Mouse (Mus musculus) megakaryocyte-erythroid progenitor cell, adult 5-6 weeks (primary cell): ENCODE data around the gene Calml3. TPM values are rescaled to one million over a fixed set of nuclear protein-coding genes. Genes with fewer than 3 reads are reported as not detected.

Experiments used
- ATAC-seq: replicated peaks from 2 replicates; pipeline ENCODE4 v1.8.0; 2016; ENCODE audit warnings: mild to moderate bottlenecking, inconsistent platforms; ENCODE audit not compliant: severe bottlenecking, poor library complexity, low FRiP score, low TSS enrichment
- total RNA-seq, 2 experiments: library from RNA; stranded (forward) in 1 of 2; stranded (reverse) in 1 of 2; fragments of 200-1000, 215-1000 nt in 1 of 2; fragments of >200 nt in 1 of 2; fragmentation: Nextera tagmentation in 1 of 2; gene quantifications; 2 replicates each; pipeline ENCODE4 v1.2.3; 2014 to 2017

Calml3 gene
- total RNA-seq, 2 experiments from 2014 or later, result not detected

DNA sequence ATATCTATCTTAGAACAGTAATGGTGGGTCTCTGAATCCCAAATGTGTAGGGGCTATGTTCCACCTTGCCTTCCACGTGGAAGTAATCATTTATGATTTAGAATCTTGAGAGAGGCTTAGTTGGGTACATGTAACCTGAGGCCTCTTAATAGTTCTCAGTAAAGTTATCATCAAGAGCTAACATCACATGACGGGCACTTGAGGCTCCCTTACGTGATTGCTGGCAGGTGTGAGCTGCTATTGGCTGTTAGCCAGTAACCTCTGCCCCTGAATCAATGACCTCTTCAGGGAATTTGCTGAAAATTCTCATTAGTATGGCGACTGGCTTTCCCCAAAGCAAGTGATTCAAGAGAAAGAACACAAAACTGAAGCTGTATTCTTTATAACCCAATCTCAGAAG is 17.0 kb downstream of the Calml3 start:
- ATAC-seq, result no peak

DNA sequence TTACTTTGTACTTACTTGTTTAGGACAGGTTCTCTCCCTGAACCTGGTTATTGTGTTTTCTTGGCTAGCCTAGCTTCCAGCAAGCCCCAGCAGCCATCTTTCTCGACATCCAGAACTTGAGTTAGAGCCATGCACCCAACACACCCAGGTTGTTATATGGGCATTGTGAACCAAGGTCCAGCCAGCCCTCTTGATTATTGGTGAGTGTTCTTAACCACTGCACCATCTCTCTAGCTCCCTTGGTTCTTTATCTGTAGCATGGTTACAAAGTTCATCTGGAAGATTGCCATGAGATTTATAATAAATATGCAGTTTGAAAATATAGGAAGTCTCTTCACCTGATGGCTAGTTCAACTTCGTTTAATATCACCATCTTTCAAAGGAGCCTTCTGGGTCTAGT is 20.5 kb downstream of the Calml3 start:
- ATAC-seq, result no peak

DNA sequence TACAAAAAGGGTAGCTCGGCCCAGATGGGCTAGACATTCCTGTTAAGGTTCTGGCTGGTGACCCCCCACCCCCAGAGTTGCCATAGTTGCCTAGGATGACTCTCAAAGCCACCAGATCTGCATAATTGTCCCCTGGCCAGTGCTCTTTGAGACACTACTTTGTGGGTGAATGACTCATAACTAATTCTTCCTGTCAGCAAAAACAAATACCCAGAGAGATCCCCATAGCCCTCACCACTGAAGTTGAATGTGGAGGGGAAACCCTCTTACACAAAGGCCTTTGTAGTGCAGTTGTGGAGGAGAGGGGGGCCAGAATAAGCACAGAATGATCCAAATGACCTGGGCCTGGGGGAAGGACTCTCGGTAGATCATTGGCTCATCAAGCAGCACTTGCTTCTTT is 21.6 kb downstream of the Calml3 start:
- no peak for ATAC-seq

DNA sequence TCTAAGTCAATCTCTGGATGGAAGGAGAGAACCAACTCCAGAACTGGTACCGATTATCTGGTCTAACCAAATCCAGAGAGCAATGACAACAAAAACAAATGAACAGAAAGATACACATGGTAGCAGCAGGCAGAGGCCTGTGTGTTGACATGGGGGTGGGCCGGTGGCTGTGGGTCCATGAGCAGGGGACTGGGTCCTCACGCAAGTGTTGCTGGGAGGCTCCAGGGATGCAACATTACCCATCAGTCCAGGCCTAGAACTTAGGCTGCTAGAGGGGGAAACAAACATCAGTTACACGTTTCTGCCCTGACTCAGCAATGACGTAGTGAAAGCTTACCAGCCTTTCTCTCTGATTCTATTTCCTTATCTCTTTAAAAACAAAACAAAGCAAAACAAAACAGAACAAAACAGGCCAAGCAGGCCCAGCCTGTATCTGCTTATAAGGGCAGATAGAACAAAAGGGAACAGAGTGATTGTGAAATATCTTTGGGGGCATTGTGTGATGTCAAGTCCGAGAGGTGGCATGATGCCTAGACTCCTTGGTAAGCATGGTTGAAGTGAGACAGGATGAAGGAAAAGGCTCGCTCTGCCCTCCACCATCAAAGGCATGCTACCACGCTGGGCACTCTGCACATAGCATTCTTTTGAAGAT is 24.4 kb downstream of the Calml3 start:
- peak; percentile 38; the same call in 1 of the 2 replicates for ATAC-seq

DNA sequence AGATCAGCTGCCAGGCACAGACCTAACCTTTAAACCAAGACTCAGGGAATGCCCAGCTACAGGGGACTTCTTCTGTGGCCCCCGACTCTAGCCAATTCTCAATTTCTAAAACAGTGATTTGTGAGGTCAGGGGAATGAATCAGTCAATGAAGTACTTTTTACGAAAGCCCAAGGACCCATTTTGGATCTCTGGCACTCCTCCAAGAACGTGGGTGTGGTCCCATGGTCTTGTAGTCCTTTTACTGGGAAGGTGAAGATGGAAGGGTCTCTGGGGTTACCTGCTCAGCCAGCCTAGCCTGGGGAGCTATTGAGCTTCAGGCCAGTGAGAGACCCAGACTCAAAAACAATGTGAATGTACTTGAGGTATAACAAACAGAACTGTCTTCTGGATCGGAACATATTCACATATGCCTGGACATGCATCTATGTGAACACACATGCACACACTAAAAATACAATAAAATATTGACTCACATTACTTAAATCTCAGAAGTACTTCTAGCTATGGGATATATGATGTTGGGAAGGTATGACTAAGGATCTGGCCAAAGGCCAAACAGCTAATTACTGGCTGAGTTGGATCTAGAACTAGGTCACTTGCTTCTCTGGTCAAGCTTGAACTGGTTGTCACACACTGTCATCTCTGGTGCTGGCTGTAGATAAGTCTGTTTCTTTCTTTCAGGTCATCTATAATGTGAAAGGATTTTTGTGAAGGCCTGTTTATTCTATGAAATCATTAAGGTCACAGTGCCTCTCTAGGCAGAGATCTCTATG is 25.3 kb downstream of the Calml3 start:
- no peak for ATAC-seq

DNA sequence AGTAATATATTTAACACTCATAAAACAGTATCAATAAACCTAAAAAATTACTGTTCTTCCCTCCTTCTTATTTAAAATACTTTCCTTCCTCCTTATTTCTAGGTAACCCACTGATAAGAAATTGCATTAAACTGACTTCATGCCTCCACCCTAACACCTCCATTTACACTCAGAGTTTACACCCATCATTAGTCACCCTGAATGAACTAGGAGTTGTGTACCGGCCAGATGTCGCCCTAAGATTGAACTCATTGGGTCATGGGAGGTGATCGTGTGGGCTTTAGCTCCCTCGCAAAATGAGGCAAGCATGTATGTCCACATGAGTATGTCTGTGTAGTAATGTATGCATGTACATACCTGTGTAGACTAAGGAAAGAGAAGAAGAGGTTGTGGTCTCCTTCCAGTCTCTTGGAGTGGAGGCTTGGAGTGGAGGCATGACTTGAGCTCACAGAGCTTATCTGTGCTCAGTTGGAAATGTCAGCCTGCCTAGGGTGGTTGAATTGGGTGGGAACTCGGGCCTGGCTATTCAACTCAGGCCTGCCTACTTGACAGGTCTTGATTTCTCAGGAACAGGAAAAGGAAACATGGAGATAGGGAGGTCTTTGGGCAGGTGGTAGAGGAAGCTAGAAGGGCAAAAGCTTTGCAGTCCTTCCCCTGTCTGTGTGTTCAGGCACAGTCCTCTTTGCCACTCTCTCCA is 26.8 kb downstream of the Calml3 start:
- no peak for ATAC-seq

DNA sequence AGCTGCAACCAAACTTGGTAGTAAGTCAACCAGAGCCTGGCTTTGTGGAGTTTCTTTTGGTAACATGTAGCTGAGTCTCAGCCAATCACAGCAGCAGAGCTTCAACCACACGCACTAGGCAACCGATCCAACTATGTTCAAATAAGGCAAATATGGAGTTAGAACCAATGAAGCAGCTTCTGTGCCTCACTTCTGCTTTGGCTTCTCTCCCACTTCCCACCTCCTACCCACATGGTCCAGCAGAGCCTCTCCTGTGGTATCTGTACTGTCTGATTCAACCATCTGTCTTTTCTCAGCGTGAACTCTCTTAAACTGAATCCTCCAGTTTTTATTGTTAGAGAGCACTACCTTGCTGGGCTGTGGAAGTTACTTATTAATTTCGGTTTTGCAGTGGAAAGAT is 27.7 kb downstream of the Calml3 start:
- 0 out of 2 replicates have a peak, but pooled peaks have one; percentile 18 for ATAC-seq

DNA sequence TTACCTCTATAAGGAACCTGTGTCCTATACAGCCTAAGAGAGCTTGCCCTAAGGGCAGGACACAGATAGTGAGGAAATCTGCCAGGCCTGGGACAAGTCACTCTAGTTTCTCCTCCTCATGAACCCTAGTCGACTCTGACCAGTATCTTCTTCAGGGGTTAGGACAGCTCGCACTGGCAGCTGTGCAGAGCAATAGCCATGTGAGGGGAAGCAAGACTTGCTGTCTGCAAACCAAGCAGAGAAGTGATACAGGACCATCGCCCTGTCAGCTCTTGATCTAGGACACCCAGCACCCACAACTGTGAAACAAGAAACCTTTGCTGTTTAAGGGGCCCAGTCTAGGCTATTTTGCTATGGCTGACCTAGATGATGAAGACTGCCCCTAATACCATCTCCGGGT is 29.1 kb downstream of the Calml3 start:
- ATAC-seq, result no peak

DNA sequence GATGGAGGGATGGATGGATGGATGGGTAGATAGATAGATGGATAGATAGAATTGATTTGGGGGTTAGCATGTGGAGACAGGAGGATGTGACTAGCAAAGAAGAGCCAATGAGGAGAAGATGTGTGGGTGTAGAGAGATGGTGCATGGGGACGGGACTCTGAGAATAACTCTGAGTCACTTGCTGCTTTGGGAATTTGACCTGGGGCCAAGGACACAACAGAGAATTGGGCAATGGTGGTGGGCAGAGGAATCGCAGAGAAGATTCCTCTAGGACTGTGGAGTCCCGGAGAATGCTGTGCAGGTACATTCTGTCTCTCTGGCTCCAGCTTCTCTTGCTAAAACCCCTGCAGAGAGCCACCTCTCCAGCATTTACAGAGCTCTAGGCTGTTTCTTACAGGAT is 29.8 kb downstream of the Calml3 start:
- no peak for ATAC-seq

DNA sequence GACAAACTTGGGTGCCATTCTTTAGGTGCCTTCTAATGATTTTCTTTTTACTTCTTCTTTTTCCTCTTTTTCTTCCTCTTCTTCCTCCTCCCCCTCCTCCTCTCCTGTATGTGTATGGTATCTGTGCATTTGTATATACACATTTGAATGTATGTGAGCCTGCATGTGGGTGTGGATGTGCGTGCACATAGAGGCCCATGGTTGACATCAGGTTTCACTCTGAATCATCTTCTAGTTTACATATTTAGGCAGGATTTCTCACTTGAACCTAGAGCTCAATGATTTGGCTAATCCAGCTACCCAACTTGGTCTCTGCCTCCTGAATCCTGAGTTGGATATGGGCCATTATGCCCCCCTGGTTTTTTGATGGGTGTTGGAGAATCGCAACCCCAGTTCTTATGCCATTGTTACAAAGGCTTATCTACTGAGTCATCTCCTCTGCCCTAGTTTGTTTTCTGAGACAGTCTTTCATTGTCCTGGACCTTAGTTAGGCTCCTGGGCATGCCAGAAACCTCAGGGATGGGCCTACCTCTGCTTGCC is 30.9 kb downstream of the Calml3 start:
- no peak for ATAC-seq

DNA sequence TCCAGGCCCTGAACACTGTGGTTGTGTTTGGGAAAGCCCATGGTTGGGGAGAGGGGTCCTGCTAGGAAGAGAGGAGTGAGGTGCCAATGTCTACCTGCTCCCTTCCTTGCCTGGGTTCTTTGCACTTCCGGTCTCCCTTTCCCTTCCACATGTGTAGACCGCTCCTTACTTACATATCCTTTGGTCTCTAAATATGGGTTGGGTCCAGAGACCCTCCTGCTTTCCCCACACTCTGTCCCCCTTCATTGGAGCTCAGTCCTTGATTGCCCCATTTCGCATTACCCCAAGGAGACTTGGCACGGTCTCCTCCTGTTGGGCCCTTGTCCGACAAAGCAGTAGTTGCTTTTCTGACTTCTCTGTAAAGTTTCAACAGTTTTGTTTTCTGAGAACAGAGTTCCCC is 32.9 kb downstream of the Calml3 start:
- ATAC-seq, result no peak

DNA sequence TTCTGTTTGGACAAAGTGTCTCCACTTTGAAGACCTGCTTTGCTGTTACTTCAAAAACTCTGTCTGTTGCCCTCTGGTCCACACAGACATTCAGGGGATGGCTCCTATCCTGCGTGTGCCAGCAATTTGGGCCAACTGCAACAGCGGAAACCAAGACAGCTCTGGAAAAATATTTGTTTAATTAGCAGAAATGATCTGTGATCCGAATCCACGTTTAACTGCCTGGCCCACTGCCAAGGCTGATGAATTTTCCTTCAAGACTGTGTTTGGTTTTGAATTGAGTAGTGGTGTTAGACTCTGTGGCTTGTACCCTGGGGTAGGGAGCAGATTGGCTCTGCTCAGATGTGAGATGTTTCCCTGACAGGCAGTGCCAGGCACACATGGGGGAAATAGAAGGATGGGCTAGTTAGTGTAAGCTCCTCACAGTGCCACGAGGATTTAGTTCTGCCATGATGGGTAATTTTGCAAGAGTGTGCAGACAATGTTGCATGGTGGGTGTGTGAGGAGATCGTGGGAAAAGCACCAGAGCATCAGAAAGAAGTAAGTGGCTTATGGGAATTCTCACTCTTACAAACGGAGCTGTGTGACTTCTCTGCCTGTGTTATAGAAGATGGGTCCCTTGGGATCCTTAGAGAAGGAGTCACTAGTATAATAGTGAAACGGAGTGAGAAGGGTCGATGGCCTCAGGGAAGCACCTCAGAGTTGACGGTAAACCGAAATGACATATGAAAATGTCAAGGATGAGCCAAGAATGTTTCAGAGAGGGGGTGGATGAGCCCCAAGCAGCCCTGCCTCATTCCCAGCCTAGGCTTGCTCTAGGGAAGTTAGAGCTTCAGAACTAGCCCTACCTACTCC is 33.7 kb downstream of the Calml3 start:
- no peak for ATAC-seq

DNA sequence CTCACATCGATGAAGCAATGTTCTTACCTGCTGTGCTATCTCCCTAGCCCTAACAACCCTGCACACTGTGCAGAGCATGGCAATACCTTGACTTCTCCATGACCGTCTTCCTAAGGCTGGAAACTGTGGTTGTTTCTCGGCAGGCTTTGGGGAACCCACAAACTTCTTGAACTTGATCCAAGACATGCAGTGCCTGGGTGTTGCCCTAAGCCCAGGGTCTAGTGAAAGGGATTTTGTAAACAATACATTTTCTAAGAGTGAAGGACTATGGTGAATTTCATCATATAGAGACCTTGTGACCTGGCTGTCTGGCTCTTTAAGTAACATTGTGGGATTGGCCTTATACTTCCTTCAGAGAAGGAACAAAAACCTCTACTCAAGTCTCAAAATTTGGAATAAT is 34.6 kb downstream of the Calml3 start:
- ATAC-seq, result peak; percentile 47; the same call in 1 of the 2 replicates

DNA sequence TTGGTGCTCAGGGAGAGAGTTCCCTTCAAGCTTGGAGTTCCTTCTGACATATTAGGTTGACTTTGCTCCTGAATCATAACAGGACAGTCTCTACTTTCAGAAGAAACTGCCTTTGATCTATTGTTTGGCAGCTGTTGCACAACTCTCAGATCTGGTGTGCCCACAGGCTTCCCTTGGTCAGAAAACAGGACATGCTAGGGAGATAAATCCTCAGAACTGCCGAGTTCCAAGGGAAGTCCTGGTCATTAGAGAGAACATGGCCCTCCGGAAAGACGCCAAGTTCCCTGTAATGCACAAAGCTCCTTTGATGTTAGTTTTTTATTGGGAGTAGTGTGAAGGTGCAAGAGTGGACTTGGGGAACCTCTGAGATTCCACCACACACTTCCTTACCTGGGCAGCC is 35.5 kb downstream of the Calml3 start:
- ATAC-seq, result no peak

DNA sequence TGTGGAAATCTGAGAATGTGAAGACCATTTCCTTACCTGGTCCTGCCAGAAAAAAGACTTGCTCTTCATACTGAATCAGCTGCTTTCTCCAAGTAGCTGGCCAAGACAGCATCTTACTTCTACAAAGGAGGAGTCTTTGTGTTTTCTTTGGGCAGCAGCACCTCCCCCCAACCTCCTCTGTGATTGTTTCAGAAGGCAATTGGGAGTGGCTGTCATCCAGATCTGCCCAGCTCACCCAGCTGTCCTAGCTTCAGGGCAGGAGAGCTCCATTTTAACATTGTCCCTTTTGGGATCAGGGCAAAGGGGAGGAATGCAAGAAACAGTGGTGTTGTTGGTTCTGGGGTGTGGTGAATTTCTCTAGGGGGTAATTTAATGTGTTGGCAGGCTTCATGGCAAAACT is 37.0 kb downstream of the Calml3 start:
- no peak for ATAC-seq

DNA sequence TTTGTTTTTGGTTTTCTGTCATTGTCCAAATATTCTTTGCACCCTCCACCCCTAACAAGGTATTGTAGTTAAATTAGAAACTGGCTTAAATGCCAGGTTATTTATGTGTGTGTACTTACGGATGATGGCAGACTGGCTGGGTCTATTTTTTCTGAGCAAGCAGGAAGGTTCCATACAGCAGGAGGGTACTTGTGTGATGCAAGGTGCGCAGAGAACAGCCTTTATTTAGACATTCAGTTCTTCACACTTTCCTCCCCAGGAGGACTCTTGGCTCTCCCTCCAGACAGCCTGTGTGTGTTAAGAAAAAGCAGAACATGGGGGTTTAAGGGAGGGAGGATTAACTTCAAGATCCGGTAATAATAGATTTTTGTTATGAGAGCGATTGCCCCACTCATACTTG is 38.3 kb downstream of the Calml3 start:
- ATAC-seq, result no peak

DNA sequence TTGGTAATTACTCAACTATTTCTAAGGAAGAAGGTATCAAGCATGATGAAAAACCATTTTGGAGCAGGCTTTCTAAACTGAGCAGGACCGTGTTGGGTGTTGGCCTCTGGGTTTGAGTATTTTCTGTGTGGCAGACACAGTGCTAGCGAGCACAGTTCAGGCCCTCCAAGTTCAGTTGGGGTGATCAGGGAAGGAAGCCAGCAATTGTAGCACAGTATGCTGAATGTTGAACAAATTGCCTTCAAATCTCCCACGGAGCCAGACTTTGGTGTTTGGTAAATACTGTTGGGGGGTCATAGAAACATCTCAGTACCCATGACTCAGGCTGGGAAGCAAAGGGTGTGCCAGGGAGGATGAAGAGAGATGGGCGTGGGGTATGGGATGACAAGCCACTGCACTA is 43.0 kb downstream of the Calml3 start:
- no peak for ATAC-seq

DNA sequence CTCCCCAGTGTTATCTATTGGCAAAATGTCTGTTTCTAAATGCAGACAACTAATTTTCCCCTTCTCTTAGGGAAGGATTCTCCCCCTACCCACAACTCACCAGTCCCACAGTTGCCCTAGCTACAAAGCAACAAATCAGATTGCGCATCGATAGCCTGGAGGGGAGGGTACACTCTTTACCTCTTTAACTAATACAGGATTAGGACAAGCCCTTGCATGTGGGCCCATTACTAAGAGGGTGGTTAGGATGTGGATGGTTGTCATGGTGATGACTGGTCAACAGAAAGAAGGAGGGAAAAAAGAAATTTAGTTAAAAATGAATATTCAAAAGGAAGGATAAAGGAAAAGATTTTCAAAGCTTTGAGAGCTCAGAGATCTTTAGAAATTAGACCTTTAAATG is 45.8 kb downstream of the Calml3 start:
- no peak for ATAC-seq

DNA sequence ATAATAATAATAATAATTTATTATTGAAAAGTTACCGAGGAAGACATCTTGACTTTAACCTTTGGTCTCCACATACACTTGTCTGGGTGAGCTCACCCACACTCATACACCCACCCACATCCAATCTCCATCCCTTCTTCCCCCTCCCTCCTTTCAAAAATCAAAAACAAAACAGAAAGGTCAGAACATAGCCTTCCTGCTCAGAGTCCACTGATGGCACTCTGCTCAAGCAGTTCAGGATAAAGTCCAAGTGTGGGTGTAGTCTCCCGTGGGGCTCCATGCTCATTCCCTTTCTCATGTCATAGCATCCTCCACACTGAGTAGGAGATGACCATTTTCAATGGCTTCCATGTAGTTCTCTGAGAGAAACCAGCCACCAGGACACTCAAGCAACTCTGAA is 50.8 kb downstream of the Calml3 start:
- no peak for ATAC-seq
